Mouse (Mus musculus): ENCODE measurements around the gene Nt5c3b. TPM values are rescaled to one million over a fixed set of nuclear protein-coding genes. Genes with fewer than 3 reads are reported as not detected.

The Nt5c3b gene
- total RNA-seq, 2 experiments from 2014 or later = 13.2 to 13.3 TPM

DNA sequence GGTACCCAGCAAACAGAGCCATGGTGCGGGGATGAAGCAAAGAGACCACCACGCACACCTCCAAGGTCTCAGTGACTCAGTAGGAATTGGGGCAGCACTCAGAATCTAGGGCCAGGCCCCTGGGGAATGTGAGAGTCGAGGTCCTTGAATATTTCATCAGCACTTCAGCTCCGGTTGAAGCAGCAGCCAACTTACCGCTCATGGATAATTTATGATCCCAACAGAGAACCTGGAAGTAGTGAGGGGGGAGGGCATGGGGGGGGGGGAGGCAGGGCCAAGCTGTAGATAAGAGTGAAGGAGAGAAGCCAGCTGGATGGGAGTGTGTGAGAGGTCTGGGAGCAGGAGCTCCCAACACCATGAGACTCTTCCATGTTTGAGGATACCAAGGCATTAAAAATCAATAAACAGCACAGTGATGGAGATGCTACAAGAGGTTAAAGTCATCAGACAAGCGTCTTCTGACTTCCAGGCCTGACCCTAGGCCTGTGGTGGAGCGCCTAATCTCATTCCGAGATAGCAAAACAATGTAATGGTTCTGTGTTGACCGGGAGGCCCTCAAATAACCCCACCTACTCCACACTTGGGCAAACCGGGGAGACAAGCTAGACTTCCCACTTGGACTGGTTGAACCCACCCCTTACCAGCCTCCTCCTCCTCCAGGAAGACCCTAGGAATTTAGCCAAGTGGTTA lies 38.0 kb downstream of the Nt5c3b start:
- intact Hi-C loops (cut with DNase I; ENCODE audit: low total_unique reads) = no loop called here
- no peak for DNase-seq

GRCm38 (mm10) chr11:100402682-100403081 lies 38.9 kb downstream of the Nt5c3b start:
- intact Hi-C loops (cut with DNase I; ENCODE audit: low total_unique reads) = no loop called here
- no peak for DNase-seq

- no peak for DNase-seq
- intact Hi-C loops (cut with DNase I; ENCODE audit: low total_unique reads) = no loop called here
Observed at GRCm38 (mm10) chr11:100402240-100402639, 39.4 kb downstream of the Nt5c3b start.

DNA sequence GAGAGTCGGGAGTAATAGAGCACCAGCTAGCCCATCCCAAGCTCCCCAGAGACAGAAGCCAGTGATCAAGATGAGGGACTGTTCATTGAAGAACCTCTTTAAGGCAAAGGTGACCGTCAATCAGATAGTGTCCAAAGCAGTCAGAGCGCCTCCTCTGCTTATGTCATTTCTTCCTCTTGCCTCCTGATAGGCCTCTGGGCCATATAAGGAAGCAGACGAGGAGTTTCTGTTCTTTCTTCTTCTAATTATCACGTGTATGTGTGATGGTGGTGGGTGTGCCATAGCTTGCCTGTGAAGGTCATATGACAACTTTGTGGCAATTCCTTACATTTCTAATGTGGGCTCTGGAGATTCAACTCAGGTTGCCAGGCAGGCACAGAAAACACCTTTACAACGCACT lies 40.8 kb downstream of the Nt5c3b start:
- no peak for DNase-seq
- intact Hi-C loops (cut with DNase I; ENCODE audit: low total_unique reads) = no loop called here

DNA sequence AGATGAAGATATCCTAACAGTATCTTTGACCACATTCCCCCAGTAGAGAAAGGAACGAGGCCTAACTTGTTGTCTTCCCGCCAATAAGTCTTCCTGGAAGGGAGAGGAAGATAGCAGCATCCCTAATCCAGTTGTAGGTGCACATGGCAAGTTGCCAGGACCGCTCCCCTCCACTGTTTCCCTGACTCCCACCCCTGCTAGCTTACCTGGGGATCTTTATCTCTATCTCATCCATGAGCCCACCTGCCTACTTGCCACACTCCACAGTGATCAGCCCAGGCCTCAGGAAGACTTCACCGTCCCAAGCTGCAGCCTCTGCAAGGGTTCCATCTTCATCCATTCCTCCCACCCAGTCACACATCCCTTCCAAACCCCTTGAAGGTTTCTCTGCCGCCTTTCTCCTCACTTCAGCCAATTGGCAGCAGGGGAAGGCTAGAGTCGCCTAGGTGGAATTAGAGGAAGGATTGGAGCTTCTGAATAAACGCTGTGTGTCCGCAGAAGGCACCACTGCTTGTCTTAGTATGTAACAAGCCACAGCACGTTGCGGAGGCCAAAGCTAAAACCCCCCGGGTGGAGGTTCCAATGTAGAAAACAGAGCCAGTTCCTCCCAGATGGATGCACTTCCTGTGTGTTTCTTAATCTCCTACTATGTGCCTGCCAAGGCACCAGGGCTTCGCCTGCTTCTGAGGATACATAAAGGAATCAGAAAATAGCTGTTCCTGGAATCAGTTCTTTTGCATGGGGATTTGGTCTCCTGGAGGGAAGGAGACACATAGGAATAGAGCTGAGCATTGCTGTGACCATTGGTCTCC lies 41.7 kb downstream of the Nt5c3b start:
- intact Hi-C loops (cut with DNase I; ENCODE audit: low total_unique reads) = no loop called here
- no peak for DNase-seq

DNA sequence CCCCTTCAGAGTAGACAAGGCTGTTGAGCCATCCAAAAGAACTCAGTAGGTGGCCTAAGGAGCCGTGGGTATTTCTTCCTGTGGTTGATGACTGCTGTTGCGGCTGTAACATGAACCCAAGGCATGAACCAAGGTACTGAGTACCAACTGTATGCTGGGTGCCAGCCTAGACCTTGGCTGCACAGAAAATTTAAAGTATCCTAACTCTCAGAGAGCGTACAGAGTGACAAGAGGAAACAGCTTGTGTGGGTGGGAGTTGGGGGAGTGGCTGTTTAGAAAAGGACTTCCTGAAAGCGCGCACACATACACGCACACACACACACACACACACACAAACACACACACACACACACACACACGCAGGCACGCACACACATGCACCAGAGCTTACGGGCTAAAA lies 42.3 kb downstream of the Nt5c3b start:
- intact Hi-C loops (cut with DNase I; ENCODE audit: low total_unique reads) = no loop called here
- no peak for DNase-seq

DNA sequence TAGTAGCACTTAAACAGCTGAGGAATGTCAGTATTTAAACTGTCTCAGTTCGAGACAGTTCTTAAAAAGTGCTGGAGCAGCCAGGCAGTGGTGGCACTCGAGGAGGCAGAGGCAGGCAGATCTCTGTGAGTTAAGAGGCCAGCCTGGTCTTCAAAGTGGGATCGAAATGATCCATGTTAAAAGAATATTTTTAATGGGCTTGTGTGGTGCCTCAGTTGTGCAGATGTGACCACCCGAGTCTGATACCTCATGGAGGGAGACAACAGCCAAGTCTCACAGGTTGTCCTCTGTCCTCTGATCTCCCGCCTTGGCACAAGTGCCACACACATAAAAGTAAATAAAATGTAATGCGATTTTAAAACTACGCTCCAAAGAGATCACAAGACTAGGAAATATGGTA lies 43.1 kb downstream of the Nt5c3b start:
- intact Hi-C loops (cut with DNase I; ENCODE audit: low total_unique reads) = no loop called here
- no peak for DNase-seq

DNA sequence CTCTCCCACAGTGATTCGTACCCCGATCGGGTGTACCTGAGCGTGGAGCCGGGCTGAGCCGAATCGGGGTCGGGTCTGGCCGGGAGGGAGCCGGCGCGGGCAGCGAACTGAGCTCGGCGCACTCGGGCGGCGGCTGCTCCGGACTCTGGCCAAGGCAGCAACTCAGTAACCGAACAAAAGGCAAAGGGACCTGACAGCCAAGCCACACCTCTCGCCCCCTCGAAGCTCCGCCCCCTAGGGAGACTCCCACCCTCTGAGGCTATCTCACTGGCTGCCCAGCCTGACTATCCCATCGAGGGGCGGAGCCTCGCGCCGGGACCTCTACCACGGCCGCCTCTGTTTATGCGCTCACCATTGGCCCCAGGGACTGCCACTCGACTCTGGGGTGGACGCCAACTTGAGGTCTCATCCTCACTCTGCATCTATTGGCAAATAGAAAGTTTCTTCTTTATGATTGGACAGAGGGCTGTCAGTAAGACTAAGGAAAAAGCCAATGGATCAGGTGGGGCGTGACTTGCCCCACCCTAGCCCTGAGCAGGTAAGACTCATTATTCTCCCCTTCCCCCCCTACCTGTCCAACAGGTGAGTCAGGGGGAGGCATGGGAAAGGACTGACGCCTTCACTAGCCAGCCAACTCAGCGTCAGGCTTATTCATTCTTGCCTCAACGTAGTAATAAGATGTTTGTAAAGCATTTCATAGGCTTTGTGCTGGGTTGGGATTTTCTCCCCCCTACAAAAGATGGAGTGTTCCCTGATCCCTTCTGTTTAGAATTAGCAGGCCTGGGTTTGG lies 43.8 kb downstream of the Nt5c3b start, which contains the start of gene Jup:
TSS of gene Jup (minus strand) at position 164 of the 790 bp plus-strand sequence.
- DNase-seq = peak; percentile 100
- intact Hi-C loops (cut with DNase I; ENCODE audit: low total_unique reads) = no loop called here

- intact Hi-C loops (cut with DNase I; ENCODE audit: low total_unique reads) = no loop called here
- DNase-seq = peak; percentile 49
Observed at GRCm38 (mm10) chr11:100396886-100397599, 44.6 kb downstream of the Nt5c3b start.

GRCm38 (mm10) chr11:100395861-100396631 lies 45.6 kb downstream of the Nt5c3b start:
- peak; percentile 37 for DNase-seq
- intact Hi-C loops (cut with DNase I; ENCODE audit: low total_unique reads) = no loop called here

DNA sequence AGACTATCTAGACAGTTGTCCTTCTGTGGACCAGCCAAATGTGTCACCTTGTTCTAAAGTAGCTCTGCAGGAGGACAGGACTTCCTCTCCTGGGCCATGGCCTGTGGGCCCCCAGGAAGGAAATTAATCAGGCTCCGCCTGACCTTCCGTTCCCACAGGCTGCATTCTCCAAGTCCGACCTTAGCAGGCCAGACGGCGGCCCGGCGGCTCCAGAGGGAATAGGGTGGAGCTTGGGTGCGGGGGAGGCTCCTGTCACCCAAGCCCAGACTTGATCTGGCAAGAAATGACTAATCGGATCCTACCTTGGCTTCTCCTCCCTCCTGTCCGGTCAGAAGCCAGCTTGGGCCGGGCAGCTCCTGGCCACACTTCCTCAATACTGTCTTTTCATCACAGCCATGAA lies 46.4 kb downstream of the Nt5c3b start:
- DNase-seq = peak; percentile 77

DNA sequence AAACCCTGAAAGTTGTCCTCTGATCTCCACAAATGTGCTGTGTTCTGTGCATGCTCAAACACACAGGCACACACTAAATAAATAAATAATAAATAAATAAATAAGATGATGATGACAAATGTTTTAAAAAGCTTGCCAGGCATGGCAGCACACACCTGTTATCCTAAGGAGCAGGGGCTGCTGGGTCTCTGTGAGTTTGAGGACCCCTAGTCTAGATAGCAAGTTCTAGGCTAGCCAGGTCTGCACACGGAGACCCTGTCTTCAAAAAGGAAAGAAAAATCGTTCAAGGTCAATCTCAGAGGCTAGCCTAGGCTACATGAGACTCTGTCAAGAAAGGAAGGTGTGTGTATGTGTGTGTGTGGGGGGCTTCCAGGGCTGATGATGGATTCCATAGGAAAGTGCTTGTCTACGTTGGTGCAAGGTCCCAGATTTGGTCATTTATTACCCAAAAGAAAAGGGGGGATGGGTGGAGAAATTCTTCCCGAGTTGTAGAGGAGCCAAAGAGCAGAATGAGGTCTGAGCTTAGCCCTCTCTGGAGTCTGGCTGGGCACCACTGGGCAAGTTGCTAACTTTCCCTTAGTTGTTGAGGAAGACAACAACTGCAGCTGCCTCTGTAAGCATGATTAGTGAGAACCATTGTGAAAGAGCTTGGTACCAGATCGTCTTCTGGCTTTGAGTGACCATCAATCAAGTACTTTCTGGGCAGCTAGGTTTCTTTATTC lies 47.1 kb downstream of the Nt5c3b start:
- intact Hi-C loops (cut with DNase I; ENCODE audit: low total_unique reads) = no loop called here
- no peak for DNase-seq

More for the DNA sequence above, 46.4 kb downstream of the Nt5c3b start:
- intact Hi-C loops (cut with DNase I; ENCODE audit: low total_unique reads) = no loop called here

- intact Hi-C loops (cut with DNase I; ENCODE audit: low total_unique reads) = no loop called here
- peak; percentile 42 for DNase-seq
Observed at GRCm38 (mm10) chr11:100393733-100394132, 47.9 kb downstream of the Nt5c3b start.

DNA sequence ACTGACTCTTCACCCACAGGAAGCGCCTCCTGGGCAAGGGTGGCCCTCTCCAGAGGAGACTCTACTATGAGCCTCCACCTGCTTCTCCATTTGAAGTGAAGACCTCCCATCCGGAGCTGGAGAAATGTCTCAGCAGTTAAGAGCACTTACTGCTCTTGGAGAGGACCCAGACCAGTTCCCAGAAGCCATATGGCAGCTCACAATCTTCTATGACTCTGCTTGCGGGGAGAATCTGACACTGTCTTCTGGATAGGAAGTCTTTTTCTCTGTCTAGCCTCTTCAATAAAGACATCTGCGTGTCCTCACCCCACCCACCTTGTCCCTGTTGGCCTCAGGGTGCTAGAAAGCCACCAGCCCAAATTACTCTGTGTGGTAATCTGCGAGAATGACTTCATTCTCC lies 48.6 kb downstream of the Nt5c3b start:
- intact Hi-C loops (cut with DNase I; ENCODE audit: low total_unique reads) = no loop called here
- no peak for DNase-seq

GRCm38 (mm10) chr11:100391884-100392345 lies 49.7 kb downstream of the Nt5c3b start:
- no peak for DNase-seq
- intact Hi-C loops (cut with DNase I; ENCODE audit: low total_unique reads) = no loop called here

GRCm38 (mm10) chr11:100391081-100391883 lies 50.3 kb downstream of the Nt5c3b start:
- intact Hi-C loops (cut with DNase I; ENCODE audit: low total_unique reads) = no loop called here
- peak; percentile 86 for DNase-seq

DNA sequence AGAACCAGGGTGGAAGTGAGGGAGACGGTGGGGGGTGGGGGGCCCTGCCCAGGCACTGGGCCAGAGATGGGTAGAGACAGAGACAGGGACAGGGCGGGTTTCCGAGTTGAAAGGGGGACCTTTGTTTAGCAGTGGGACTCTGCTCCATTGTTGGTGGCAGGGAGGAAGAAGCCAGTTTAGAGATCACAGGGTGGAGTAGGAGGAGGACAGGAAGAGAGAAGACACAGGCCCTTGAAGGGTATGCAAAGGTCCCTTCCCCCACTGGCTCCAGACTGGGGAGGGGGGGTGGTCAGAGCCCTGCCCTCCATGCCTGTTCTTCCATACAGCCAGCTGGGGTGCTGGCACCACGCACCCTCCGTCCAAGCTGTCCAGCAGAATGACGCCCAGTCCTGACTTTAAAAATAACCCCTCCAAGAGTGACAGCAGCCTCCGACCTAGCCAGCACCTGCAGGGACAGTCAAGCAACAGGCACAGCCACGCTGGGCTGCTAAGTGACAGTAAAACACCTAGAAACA lies 51.6 kb downstream of the Nt5c3b start:
- DNase-seq = peak; percentile 70
- intact Hi-C loops (cut with DNase I; ENCODE audit: low total_unique reads) = no loop called here
